Mouse (Mus musculus): ENCODE data around the gene Large2. TPM values are rescaled to one million over a fixed set of nuclear protein-coding genes. Genes with fewer than 3 reads are reported as not detected.

Gene Large2
- total RNA-seq, 2 experiments from 2014 or later, result not detected

GRCm38 (mm10) chr2:92375788-92376187 lies 1.1 kb upstream of the Large2 start:
- no peak for ATAC-seq (replicated peaks; ENCODE audit: low FRiP score, low TSS enrichment, poor library complexity, severe bottlenecking)

- ATAC-seq (replicated peaks; ENCODE audit: low FRiP score, low TSS enrichment, poor library complexity, severe bottlenecking), result peak; percentile 92
Measured at GRCm38 (mm10) chr2:92375099-92375623, 492 bp upstream of the Large2 start.

- no peak for ATAC-seq (replicated peaks; ENCODE audit: low FRiP score, low TSS enrichment, poor library complexity, severe bottlenecking)
Measured at GRCm38 (mm10) chr2:92373437-92373813, 1.2 kb downstream of the Large2 start.

- ATAC-seq (replicated peaks; ENCODE audit: low FRiP score, low TSS enrichment, poor library complexity, severe bottlenecking), result no peak
Measured at GRCm38 (mm10) chr2:92372767-92373436, 1.8 kb downstream of the Large2 start.

GRCm38 (mm10) chr2:92371971-92372690 lies 2.5 kb downstream of the Large2 start:
- ATAC-seq (replicated peaks; ENCODE audit: low FRiP score, low TSS enrichment, poor library complexity, severe bottlenecking), result no peak

GRCm38 (mm10) chr2:92370821-92371805 lies 3.6 kb downstream of the Large2 start:
- ATAC-seq (replicated peaks; ENCODE audit: low FRiP score, low TSS enrichment, poor library complexity, severe bottlenecking), result no peak

- no peak for ATAC-seq (replicated peaks; ENCODE audit: low FRiP score, low TSS enrichment, poor library complexity, severe bottlenecking)
Measured at GRCm38 (mm10) chr2:92370375-92370774, 4.3 kb downstream of the Large2 start.

GRCm38 (mm10) chr2:92367383-92368029 lies 7.2 kb downstream of the Large2 start:
- ATAC-seq (replicated peaks; ENCODE audit: low FRiP score, low TSS enrichment, poor library complexity, severe bottlenecking), result no peak

- no peak for ATAC-seq (replicated peaks; ENCODE audit: low FRiP score, low TSS enrichment, poor library complexity, severe bottlenecking)
Measured at GRCm38 (mm10) chr2:92365568-92365967, 9.1 kb downstream of the Large2 start.

GRCm38 (mm10) chr2:92364086-92364485 lies 10.6 kb downstream of the Large2 start:
- ATAC-seq (replicated peaks; ENCODE audit: low FRiP score, low TSS enrichment, poor library complexity, severe bottlenecking), result no peak

- no peak for ATAC-seq (replicated peaks; ENCODE audit: low FRiP score, low TSS enrichment, poor library complexity, severe bottlenecking)
Measured at GRCm38 (mm10) chr2:92362571-92363228, 12.0 kb downstream of the Large2 start.

GRCm38 (mm10) chr2:92361795-92362194 lies 12.9 kb downstream of the Large2 start:
- ATAC-seq (replicated peaks; ENCODE audit: low FRiP score, low TSS enrichment, poor library complexity, severe bottlenecking), result no peak

- ATAC-seq (replicated peaks; ENCODE audit: low FRiP score, low TSS enrichment, poor library complexity, severe bottlenecking), result peak; percentile 65; the same call in 1 of the 2 replicates
Measured at GRCm38 (mm10) chr2:92360893-92361292, 13.8 kb downstream of the Large2 start.

GRCm38 (mm10) chr2:92360186-92360823 lies 14.4 kb downstream of the Large2 start:
- no peak for ATAC-seq (replicated peaks; ENCODE audit: low FRiP score, low TSS enrichment, poor library complexity, severe bottlenecking)

GRCm38 (mm10) chr2:92359301-92359700 lies 15.4 kb downstream of the Large2 start:
- ATAC-seq (replicated peaks; ENCODE audit: low FRiP score, low TSS enrichment, poor library complexity, severe bottlenecking), result no peak

- no peak for ATAC-seq (replicated peaks; ENCODE audit: low FRiP score, low TSS enrichment, poor library complexity, severe bottlenecking)
Measured at GRCm38 (mm10) chr2:92354224-92354623, 20.4 kb downstream of the Large2 start.

GRCm38 (mm10) chr2:92353402-92353801 lies 21.3 kb downstream of the Large2 start:
- ATAC-seq (replicated peaks; ENCODE audit: low FRiP score, low TSS enrichment, poor library complexity, severe bottlenecking), result no peak

GRCm38 (mm10) chr2:92350686-92351085 lies 24.0 kb downstream of the Large2 start:
- ATAC-seq (replicated peaks; ENCODE audit: low FRiP score, low TSS enrichment, poor library complexity, severe bottlenecking), result no peak

Measured in megakaryocyte-erythroid progenitor cell, adult 5-6 weeks (primary cell).